Mouse (Mus musculus): Measurements from ENCODE around the gene Morn1. TPM values are rescaled to one million over a fixed set of nuclear protein-coding genes. Genes with fewer than 3 reads are reported as not detected.

Morn1 gene
- polyA plus RNA-seq, 1 experiment from 2014 or later: 10.7 TPM

DNA sequence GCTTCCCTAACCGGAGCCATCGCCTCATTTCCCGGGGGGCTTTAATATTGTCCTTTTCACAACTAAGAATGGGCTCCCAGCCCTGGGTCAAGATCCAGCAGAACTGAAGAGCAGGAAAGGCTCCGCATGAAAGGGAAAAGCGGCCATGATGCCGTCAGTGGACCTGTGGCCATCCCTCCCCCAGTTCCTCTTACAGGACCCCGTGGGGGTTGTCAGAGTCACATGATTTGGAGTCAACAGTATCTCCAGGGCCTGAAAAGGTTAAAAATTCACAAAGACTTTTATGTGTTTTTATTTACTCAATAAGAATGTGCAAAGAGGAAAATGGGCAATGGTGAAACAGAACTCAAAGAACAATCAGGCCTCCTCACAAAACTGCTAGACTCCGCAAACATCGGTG, 99.5 kb downstream of the Morn1 start:
- Histone ChIP-seq H3K9me3 (ENCODE audit: control insufficient read depth, low read length) (no peaks in the 10 kb centered on the region), H3K4me2 (ENCODE audit: low read length) (no peak overlapping the region), H3K36me3 (ENCODE audit: control insufficient read depth, insufficient read depth) (no peaks in the 10 kb centered on the region), H3K4me3 (replicated peaks; ENCODE audit: low read length) (no peak overlapping the region), H3K9ac (replicated peaks; ENCODE audit: low read depth, low read length) (no peak overlapping the region), H3K27ac (ENCODE audit: low read length) (no peak overlapping the region), H3K27me3 (replicated peaks; ENCODE audit: control insufficient read depth, insufficient read depth, low read length) (no peaks in the 10 kb centered on the region), H3K4me1 (replicated peaks; ENCODE audit: control insufficient read depth, insufficient read depth, low read length) (peaks cover 35% of the 10 kb centered on the region)
- no peak for ATAC-seq
- WGBS: 92% methylated on average over 9 of the region's 9 CpGs

DNA sequence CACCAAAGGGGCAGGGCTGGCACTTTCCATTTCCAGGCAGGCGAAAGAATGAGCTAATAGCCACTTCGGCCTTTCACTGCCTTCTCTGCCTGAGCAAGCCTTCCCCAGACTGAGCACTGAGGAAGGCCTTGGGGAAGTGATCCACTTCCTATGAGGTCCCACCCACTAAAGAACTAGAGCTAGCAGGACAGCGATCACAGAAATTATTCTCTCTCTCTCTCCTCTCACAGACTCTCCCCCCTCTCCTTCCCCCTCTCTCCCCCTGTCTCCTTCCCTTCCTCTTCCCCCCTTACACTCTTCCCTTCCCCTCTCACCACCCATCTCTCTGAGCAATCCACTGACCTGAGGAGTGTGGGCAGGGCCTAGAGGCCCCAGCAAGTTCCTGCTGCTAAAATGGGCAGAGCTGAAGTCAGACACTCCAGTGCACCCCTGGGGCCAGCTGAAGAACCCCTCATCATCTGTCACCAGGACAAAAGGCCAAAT, 100.9 kb downstream of the Morn1 start:
- 62% methylated on average over 3 of the region's 3 CpGs for WGBS
- no peak overlapping the region for H3K4me3 ChIP-seq (replicated peaks; ENCODE audit: low read length)
- peaks cover 35% of the 10 kb centered on the region for H3K4me1 ChIP-seq (replicated peaks; ENCODE audit: control insufficient read depth, insufficient read depth, low read length)
- H3K27me3 ChIP-seq (replicated peaks; ENCODE audit: control insufficient read depth, insufficient read depth, low read length): no peaks in the 10 kb centered on the region
- no peak overlapping the region for H3K4me2 ChIP-seq (ENCODE audit: low read length)
- no peaks in the 10 kb centered on the region for H3K9me3 ChIP-seq (ENCODE audit: control insufficient read depth, low read length)
- H3K36me3 ChIP-seq (ENCODE audit: control insufficient read depth, insufficient read depth): no peaks in the 10 kb centered on the region
- H3K9ac ChIP-seq (replicated peaks; ENCODE audit: low read depth, low read length): no peak overlapping the region
- no peak for ATAC-seq
- no peak overlapping the region for H3K27ac ChIP-seq (ENCODE audit: low read length)

DNA sequence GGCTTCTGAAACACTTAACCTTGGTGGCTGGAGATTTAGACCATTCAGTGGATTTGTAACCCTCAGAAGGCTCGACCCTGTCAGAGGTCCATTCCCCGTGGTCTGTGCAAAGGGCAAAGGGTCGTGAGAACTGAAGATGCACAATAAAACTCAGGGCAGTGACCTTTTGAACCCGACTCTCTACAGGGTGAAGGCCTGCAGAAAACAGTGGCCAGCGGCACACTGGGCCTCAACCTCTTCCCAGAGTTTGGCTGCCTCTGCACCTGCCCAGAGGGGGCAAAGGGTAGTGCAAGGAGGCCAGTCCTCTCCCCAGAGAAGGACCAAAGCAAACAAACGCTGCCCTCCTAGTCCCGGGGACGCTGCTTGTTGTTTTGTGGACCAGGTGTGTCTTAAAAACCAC, 102.0 kb downstream of the Morn1 start:
- H3K9me3 ChIP-seq (ENCODE audit: control insufficient read depth, low read length): no peaks in the 10 kb centered on the region
- no peak for ATAC-seq
- H3K4me3 ChIP-seq (replicated peaks; ENCODE audit: low read length): no peak overlapping the region
- H3K27ac ChIP-seq (ENCODE audit: low read length): no peak overlapping the region
- peaks cover 37% of the 10 kb centered on the region for H3K4me1 ChIP-seq (replicated peaks; ENCODE audit: control insufficient read depth, insufficient read depth, low read length)
- no peaks in the 10 kb centered on the region for H3K27me3 ChIP-seq (replicated peaks; ENCODE audit: control insufficient read depth, insufficient read depth, low read length)
- no peak overlapping the region for H3K9ac ChIP-seq (replicated peaks; ENCODE audit: low read depth, low read length)
- H3K4me2 ChIP-seq (ENCODE audit: low read length): no peak overlapping the region
- H3K36me3 ChIP-seq (ENCODE audit: control insufficient read depth, insufficient read depth): no peaks in the 10 kb centered on the region
- WGBS: 8% methylated on average over 8 of the region's 8 CpGs

DNA sequence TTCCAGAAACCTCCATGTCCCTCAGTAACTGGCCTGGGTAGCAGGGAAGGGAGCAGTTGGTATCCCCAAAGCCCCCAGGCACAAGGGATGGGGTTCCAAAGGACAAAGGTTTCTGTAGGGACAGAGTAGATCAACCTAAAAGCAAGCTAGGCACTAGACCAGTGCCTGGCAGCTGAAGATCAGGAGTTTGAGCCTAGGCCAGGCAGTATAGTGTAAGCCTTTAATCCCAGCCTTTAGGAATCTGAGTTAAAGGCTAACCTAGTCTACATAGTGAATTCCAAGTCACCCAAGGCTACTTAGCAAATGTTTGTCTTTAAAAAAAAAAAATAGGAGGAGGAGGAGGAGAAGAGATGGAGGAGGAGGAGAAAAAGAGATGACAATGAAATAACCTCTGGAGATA, 102.4 kb downstream of the Morn1 start:
- H3K27ac ChIP-seq (ENCODE audit: low read length): no peak overlapping the region
- H3K4me3 ChIP-seq (replicated peaks; ENCODE audit: low read length): no peak overlapping the region
- ATAC-seq: no peak
- H3K9me3 ChIP-seq (ENCODE audit: control insufficient read depth, low read length): no peaks in the 10 kb centered on the region
- H3K36me3 ChIP-seq (ENCODE audit: control insufficient read depth, insufficient read depth): no peaks in the 10 kb centered on the region
- H3K9ac ChIP-seq (replicated peaks; ENCODE audit: low read depth, low read length): no peak overlapping the region
- H3K4me1 ChIP-seq (replicated peaks; ENCODE audit: control insufficient read depth, insufficient read depth, low read length): peaks cover 40% of the 10 kb centered on the region
- H3K4me2 ChIP-seq (ENCODE audit: low read length): no peak overlapping the region
- no peaks in the 10 kb centered on the region for H3K27me3 ChIP-seq (replicated peaks; ENCODE audit: control insufficient read depth, insufficient read depth, low read length)

DNA sequence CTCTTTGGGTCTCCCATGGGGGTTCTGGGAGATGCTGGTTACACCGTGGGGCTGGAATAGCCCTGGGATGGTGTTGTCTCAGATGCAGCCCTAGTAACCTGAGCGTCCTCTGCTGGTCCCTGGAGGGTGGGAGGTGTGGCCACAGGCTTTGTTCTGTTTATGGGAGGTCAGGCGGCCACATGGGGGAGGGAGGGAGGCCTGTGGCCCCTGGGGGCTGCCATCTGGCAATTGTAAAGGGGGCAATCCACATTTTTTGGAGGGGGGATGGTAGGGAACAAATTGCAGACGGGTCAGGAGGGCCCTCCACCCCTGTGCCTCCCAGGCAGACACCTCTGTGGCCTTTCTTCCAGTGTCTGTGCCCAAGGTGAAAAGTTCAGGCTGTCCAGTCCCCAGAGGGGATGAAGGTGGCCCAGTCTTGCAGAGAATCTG, 103.3 kb downstream of the Morn1 start:
- H3K27ac ChIP-seq (ENCODE audit: low read length): no peak overlapping the region
- ATAC-seq: no peak; the same call in 1 of the 2 replicates

DNA sequence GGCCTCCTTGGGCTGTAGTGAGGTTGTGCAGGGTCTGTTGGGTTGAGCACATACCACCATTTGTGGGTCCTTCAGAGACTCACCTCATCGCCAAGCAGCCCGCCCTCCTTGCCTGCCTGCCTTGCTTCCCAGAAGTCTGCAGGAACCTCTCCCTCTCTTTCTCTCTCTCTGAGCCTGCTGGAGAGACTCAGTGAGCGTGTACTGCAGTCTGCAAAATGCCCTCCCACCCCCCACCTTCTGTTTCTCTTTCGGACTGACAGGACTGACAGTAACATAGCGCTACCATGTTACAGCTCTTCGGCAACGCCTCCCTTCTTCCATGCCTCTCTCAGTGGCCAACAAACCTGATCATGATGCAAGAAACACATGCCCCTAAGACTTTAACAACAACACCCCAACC, 103.9 kb downstream of the Morn1 start:
- H3K4me1 ChIP-seq (replicated peaks; ENCODE audit: control insufficient read depth, insufficient read depth, low read length): peaks cover 33% of the 10 kb centered on the region
- WGBS: 38% methylated on average over 7 of the region's 7 CpGs
- no peak for ATAC-seq
- no peak overlapping the region for H3K4me3 ChIP-seq (replicated peaks; ENCODE audit: low read length)
- H3K4me2 ChIP-seq (ENCODE audit: low read length): no peak overlapping the region
- H3K9ac ChIP-seq (replicated peaks; ENCODE audit: low read depth, low read length): no peak overlapping the region
- H3K36me3 ChIP-seq (ENCODE audit: control insufficient read depth, insufficient read depth): no peaks in the 10 kb centered on the region
- H3K9me3 ChIP-seq (ENCODE audit: control insufficient read depth, low read length): no peaks in the 10 kb centered on the region
- no peak overlapping the region for H3K27ac ChIP-seq (ENCODE audit: low read length)
- no peaks in the 10 kb centered on the region for H3K27me3 ChIP-seq (replicated peaks; ENCODE audit: control insufficient read depth, insufficient read depth, low read length)

More for the DNA sequence above, 103.3 kb downstream of the Morn1 start:
- WGBS: 17% methylated on average over 4 of the region's 4 CpGs
- Histone ChIP-seq H3K9me3 (ENCODE audit: control insufficient read depth, low read length) (no peaks in the 10 kb centered on the region), H3K27me3 (replicated peaks; ENCODE audit: control insufficient read depth, insufficient read depth, low read length) (no peaks in the 10 kb centered on the region), H3K9ac (replicated peaks; ENCODE audit: low read depth, low read length) (no peak overlapping the region), H3K4me2 (ENCODE audit: low read length) (no peak overlapping the region), H3K36me3 (ENCODE audit: control insufficient read depth, insufficient read depth) (no peaks in the 10 kb centered on the region), H3K4me3 (replicated peaks; ENCODE audit: low read length) (no peak overlapping the region), H3K4me1 (replicated peaks; ENCODE audit: control insufficient read depth, insufficient read depth, low read length) (peaks cover 33% of the 10 kb centered on the region)

Other genes with a start within 250 kb of the Morn1 start
- 1.7 and 2.1 TPM in 2 replicates for gene Ttc34, start 249.1 kb upstream of the Morn1 start, polyA plus RNA-seq (2015; fragmentation: Nextera tagmentation; extraction: Ambion mirVana)
- 0.11 and 0.21 TPM in 2 replicates for gene Mmel1, start 217.0 kb upstream of the Morn1 start, polyA plus RNA-seq (2015; fragmentation: Nextera tagmentation; extraction: Ambion mirVana)
- gene Fam213b, start 187.4 kb upstream of the Morn1 start, polyA plus RNA-seq (2015; fragmentation: Nextera tagmentation; extraction: Ambion mirVana): 32.4 and 42.0 TPM in 2 replicates
- 0.27 TPM in 1 of 2 replicates, not detected in the other for gene Tnfrsf14, start 158.0 kb upstream of the Morn1 start, polyA plus RNA-seq (2015; fragmentation: Nextera tagmentation; extraction: Ambion mirVana)
- 91.4 and 100 TPM in 2 replicates for gene Hes5, start 125.7 kb upstream of the Morn1 start, polyA plus RNA-seq (2015; fragmentation: Nextera tagmentation; extraction: Ambion mirVana)
- 47.1 and 47.3 TPM in 2 replicates for gene Pank4, start 122.5 kb upstream of the Morn1 start, polyA plus RNA-seq (2015; fragmentation: Nextera tagmentation; extraction: Ambion mirVana)
- gene Plch2, start 29.8 kb upstream of the Morn1 start, polyA plus RNA-seq (2015; fragmentation: Nextera tagmentation; extraction: Ambion mirVana): 11.3 and 14.1 TPM in 2 replicates
- 19.5 and 22.1 TPM in 2 replicates for gene Pex10, start 19.6 kb upstream of the Morn1 start, polyA plus RNA-seq (2015; fragmentation: Nextera tagmentation; extraction: Ambion mirVana)
- 125 and 133 TPM in 2 replicates for gene Rer1, start 195 bp upstream of the Morn1 start, polyA plus RNA-seq (2015; fragmentation: Nextera tagmentation; extraction: Ambion mirVana)
- gene Ski, start 136.0 kb downstream of the Morn1 start, polyA plus RNA-seq (2015; fragmentation: Nextera tagmentation; extraction: Ambion mirVana): 15.8 and 16.0 TPM in 2 replicates
- gene Faap20, start 163.2 kb downstream of the Morn1 start, polyA plus RNA-seq (2015; fragmentation: Nextera tagmentation; extraction: Ambion mirVana): 79.4 and 84.0 TPM in 2 replicates